Mouse (Mus musculus): ENCODE results near the gene Btnl10.
"Not testable (repeated sequence)": the region's sequence is repeated elsewhere in the genome, so short reads cannot be mapped to it uniquely, and the experiment has no call there.

Gene Btnl10

DNA sequence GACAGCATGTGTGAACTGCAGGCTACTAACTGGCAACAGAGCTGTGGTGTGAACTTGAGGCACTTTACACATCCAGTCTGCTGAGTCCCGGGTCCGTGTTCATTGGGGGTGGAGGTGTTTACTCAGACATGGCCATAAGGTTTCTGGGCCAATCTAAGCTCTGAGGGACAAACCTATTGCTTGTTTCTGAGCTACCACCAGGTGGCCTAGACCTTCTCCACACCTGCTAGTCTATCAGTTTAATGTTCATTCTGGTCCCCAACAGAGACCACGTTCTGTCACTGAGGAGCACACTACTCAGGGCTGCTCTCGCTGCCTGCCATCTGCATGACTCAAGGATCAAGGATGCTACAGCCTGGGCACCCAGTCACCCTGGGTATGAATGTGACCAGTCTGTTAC lies 13.9 kb downstream of the Btnl10 start:
- no peak for DNase-seq (ENCODE audit: low spot score)

DNA sequence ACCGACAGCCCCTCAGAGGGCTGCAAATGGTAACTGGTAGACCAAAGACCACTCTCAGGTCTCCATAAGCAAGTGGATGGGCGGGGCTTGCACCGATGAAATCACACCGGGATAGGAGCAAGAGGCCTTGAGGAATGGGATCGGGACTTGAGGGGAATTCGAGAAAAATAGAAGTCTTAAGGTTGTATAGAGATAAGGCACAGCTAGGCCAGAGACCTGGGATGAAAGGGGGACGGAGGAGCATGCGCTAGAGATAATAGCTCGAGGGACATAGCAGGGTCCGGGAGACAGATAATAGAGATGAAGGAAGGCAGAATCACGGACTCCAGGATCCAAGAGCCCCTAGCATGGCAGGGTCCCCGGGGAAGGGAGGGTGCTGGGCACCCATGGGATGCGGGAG lies 20.2 kb downstream of the Btnl10 start:
- DNase-seq (ENCODE audit: low spot score) = peak; percentile 51

GRCm38 (mm10) chr11:58938322-58939087 lies 20.8 kb downstream of the Btnl10 start, which contains the start of gene Rnf187:
Rnf187 (minus strand) TSS chr11:58938916.
- DNase-seq (ENCODE audit: low spot score) = peak; percentile 96

- DNase-seq (ENCODE audit: low spot score) = no peak
These were observed 21.4 kb downstream of the Btnl10 start for GRCm38 (mm10) chr11:58939088-58939439.

DNA sequence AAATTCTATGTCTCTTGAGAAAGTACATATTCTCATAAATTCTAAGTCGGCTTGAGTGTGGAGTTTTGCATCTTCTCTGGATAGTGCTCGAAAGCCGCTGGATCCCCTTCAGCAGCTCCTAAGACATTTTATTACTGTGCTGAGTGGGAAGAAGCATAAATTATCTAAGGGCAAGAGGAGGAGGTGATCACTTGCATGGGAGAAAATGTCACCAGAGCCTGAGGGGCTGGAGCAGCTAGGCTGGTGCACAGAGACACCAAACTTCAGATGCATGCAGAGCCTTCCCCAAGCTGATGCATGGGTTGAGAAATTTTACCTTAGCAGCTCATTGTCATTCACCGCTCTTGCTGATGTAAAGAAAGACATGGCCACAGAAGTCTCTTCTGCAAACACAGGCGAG lies 26.4 kb downstream of the Btnl10 start:
- DNase-seq (ENCODE audit: low spot score) = no peak

GRCm38 (mm10) chr11:58947306-58947705 lies 29.6 kb downstream of the Btnl10 start:
- DNase-seq (ENCODE audit: low spot score) = no peak

- DNase-seq (ENCODE audit: low spot score) = no peak
These were observed 30.3 kb downstream of the Btnl10 start for GRCm38 (mm10) chr11:58947798-58948528.

DNA sequence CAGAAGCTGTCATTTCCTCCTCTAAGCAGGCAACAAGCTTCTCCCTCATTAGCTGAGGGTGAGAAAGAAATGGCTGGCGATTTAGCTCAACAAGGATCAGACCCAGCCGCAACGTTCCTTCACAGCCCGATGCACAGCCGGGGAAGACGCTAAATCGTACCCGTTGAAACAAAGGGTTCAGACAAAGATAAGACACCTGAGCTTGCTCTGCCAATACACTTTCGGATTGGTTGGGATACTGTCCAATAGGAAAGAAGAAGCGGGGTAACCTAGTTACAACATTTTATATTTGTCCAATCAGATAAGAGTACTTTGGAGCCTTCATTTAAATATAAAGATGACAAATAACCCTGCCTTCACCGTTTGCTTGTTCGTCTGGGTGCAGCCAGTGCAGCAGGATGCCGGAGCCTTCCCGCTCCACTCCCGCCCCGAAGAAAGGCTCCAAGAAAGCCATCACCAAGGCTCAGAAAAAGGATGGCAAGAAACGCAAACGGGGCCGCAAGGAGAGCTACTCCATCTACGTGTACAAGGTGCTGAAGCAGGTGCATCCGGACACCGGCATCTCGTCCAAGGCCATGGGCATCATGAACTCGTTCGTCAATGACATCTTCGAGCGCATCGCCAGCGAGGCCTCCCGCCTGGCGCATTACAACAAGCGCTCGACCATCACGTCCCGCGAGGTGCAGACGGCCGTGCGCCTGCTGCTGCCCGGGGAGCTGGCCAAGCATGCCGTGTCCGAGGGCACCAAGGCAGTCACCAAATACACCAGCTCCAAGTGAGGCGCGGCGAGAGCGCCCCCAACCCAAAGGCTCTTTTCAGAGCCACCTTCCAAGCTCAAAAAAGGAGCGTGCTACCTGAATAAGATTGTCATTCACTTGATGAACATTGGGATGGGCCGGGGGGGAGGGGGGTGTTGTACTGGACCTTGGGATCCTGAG lies 31.1 kb downstream of the Btnl10 start, which contains the start of gene Hist3h2ba:
Gene Hist3h2ba (plus strand): TSS at position 379 of the 938 bp plus-strand sequence.
- DNase-seq (ENCODE audit: low spot score) = peak; percentile 94

- DNase-seq (ENCODE audit: low spot score) = peak; percentile 79
These were observed 32.0 kb downstream of the Btnl10 start for GRCm38 (mm10) chr11:58949480-58950431.

DNA sequence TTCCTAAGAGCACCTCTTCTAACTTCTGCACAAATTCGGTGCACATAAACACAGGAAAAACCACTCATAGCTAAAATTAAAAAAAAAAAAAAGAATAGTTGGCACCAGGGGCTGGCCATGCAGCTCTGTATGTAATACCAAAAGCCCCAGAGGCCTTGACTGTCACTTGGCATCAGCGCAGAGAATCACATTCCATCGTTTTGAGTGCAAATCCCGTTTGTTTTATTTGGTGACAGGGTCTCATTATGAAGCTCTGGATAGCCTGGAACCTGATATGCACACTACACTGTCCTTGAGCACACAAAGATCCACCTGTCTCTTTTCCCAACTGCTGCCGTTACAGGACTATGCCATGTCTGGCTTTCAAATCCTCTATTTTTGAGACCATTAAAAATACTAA lies 33.5 kb downstream of the Btnl10 start:
- DNase-seq (ENCODE audit: low spot score) = no peak

DNA sequence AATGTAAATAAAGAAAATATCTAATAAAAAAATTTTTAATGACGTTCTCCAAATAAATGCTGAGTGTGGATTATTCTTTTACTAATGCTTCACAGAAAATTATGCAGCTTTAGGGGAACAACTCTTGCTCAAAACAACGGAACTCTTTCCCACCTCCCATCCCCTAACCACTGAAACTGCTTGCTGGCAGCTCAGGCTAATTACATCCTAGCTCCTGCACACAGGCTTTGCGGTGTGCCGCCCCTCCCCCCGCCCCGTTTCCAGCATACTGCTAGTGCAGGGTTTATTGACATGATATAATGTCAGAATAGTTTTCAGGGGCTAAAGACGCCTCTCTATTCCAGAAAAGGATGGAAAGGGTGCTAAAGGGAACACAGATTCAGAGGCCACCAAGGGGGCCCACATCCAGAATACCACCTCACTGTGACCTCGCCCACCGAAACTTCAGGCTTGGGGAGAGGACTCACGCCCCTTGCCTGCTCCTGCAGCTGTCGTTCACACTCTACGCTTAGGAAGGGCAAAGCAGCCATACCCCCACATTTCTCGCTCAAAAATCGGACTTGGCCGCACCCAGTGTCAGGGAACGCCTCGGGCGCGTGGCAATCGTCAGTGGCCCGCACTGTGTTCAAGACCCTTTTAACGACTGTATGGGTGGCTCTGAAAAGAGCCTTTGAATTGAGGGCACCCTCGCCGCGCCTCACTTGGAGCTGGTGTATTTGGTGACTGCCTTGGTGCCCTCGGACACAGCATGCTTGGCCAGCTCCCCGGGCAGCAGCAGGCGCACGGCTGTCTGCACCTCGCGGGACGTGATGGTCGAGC lies 35.9 kb downstream of the Btnl10 start:
- peak; percentile 54 for DNase-seq (ENCODE audit: low spot score)

DNA sequence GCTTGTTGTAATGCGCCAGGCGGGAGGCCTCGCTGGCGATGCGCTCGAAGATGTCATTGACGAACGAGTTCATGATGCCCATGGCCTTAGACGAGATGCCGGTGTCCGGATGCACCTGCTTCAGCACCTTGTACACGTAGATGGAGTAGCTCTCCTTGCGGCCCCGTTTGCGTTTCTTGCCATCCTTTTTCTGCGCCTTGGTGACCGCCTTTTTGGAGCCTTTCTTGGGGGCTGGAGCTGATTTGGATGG lies 36.4 kb downstream of the Btnl10 start:
- not testable (repeated sequence) for DNase-seq (ENCODE audit: low spot score)

DNA sequence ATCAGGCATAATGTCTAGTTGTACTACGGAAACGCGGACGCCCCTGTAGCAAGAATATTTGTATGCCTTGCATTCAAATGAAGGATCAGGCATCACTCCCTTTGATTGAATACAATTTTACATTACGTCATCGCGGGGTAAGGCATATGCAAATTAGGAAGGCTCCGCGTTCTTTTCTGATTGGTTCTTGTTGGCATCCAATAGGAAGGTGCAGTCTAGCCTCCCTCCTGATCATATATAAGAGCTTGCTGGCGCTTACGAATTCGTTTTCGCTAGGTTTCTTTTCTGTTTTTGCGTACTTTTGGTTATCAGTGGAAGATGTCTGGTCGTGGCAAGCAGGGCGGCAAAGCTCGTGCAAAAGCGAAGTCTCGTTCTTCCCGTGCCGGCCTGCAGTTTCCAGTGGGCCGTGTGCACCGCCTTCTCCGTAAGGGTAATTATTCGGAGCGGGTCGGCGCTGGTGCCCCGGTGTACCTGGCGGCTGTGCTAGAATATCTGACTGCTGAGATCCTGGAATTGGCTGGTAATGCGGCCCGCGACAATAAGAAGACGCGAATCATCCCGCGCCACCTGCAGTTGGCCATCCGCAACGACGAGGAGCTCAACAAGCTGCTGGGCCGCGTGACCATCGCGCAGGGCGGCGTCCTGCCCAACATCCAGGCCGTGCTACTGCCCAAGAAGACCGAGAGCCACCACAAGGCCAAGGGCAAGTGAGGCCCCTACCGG lies 36.9 kb downstream of the Btnl10 start, which contains the start of the genes Hist3h2a and Trim17:
Gene Hist3h2a (plus strand): TSS at position 266 of the 723 bp plus-strand sequence.
Gene Trim17 (plus strand): TSS at position 266 of the 723 bp plus-strand sequence.
- DNase-seq (ENCODE audit: low spot score) = peak; percentile 99

GRCm38 (mm10) chr11:58955143-58955867 lies 37.6 kb downstream of the Btnl10 start:
- peak; percentile 54 for DNase-seq (ENCODE audit: low spot score)

- DNase-seq (ENCODE audit: low spot score) = no peak
These were observed 38.2 kb downstream of the Btnl10 start for GRCm38 (mm10) chr11:58955868-58956257.

DNA sequence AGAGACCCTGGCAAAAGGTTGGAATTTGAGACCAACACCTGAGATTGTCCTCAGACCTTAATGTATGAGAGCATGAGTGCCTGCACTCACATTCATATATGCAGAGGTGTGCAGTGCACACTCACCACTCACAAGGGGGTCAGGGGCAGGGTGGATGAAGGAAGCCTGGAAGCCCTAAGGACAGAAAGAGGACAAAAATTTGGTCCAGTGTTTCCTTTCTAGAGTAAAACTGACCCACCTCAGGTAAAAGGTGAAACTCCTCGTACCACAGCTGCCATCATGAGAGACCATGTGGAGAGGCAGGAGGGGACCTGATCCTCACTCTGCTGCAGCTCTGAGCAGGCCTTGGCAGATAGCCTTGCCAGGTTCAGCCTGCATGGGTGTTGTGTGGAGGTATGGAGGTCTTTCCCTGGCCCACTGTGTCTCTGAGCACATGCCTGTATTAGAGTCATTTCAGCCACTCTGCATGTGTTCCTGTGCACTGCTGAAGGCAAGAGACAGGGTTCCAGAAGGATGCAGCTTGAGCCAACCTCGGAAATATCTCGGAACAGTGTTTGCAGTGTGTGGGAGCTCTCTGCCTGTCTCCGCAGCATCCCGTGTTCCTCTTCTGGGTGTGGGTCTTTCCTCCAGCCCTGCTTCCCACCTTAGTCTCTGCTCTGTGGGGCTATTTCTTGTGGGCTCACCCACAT lies 39.7 kb downstream of the Btnl10 start:
- no peak for DNase-seq (ENCODE audit: low spot score)

GRCm38 (mm10) chr11:58958536-58958935 lies 40.8 kb downstream of the Btnl10 start:
- no peak for DNase-seq (ENCODE audit: low spot score)

- no peak for DNase-seq (ENCODE audit: low spot score)
These were observed 41.6 kb downstream of the Btnl10 start for GRCm38 (mm10) chr11:58959186-58959825.

All from retina, embryonic 14.5 days (tissue).